Mouse (Mus musculus): ENCODE results near the gene Tmem176b. TPM values are rescaled to one million over a fixed set of nuclear protein-coding genes. Genes with fewer than 3 reads are reported as not detected.

Tmem176b gene
- polyA plus RNA-seq, 2 experiments, result 107 to 152 TPM

DNA sequence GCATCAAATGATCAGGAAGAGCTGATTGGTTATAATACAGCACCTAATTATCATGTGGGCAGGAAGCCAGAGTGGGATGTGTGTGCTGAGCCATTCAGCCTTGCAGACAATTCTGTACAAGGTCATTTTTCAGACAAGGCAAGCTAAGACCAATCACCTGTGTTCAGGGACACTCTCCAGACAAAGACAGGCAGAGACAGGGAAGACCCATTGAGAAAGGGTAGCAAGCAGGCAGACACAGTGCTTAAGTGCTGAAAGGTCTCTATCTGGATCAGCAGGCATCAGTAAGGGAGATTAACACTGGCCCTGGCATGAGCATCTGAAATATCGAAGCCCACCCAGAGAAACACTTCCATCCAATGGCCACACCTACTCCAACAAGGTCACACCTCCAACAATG is 56.9 kb downstream of the Tmem176b start:
- TF ChIP-seq EP300 (IDR thresholded peaks at IDR 0.05; ENCODE audit: low read depth), result no peak
- no peak for TF ChIP-seq CTCF (IDR thresholded peaks at IDR 0.05; ENCODE audit: low read depth)
- H3K9me3 ChIP-seq (ENCODE audit: control insufficient read depth, low read length), result no peaks in the 10 kb centered on the region
- H3K4me1 ChIP-seq (replicated peaks; ENCODE audit: control insufficient read depth in 2 of 2, insufficient read depth in 2 of 2, low read length in 1 of 2), result no peaks in the 10 kb centered on the region
- H3K36me3 ChIP-seq (replicated peaks; ENCODE audit: control insufficient read depth, insufficient read depth, low read depth), result no peaks in the 10 kb centered on the region
- DNase-seq (ENCODE audit: low read depth in 3 of 3, low spot score in 3 of 3) (no peak), ATAC-seq (ENCODE audit: insufficient read depth) (no peak)
- no peak overlapping the region for H3K4me3 ChIP-seq (ENCODE audit: insufficient read depth in 1 of 2, low read depth in 2 of 2, low read length in 2 of 2)
- no peaks in the 10 kb centered on the region for H3K27me3 ChIP-seq (ENCODE audit: control insufficient read depth, insufficient read depth, low read length)
- no peak overlapping the region for H3K9ac ChIP-seq (replicated peaks)
- H3K4me2 ChIP-seq (ENCODE audit: low read depth), result no peak overlapping the region
- H3K27ac ChIP-seq, result no peak overlapping the region
- WGBS (ENCODE audit: insufficient replicate concordance), result 54% methylated on average over 1 of the region's 1 CpGs

Other genes starting within 250 kb of the Tmem176b start
- gene Repin1, start 247.6 kb downstream of the Tmem176b start, polyA plus RNA-seq (2012; rRNA removed), result 7.1 and 7.3 TPM in 2 replicates
- gene Repin1, start 247.6 kb downstream of the Tmem176b start, polyA plus RNA-seq (2014; fragmentation: Nextera tagmentation; extraction: Ambion mirVana), result 6.3 and 6.5 TPM in 2 replicates
- not detected in 2 replicates for gene Gm44965, start 247.6 kb downstream of the Tmem176b start, polyA plus RNA-seq (2012; rRNA removed)
- gene Gm44965, start 247.6 kb downstream of the Tmem176b start, polyA plus RNA-seq (2014; fragmentation: Nextera tagmentation; extraction: Ambion mirVana), result not detected in 2 replicates
- 1.0 TPM in 2 replicates for gene Zfp775, start 239.4 kb downstream of the Tmem176b start, polyA plus RNA-seq (2012; rRNA removed)
- gene Zfp775, start 239.4 kb downstream of the Tmem176b start, polyA plus RNA-seq (2014; fragmentation: Nextera tagmentation; extraction: Ambion mirVana), result 1.4 and 1.7 TPM in 2 replicates
- 0.31 and 0.34 TPM in 2 replicates for gene AI854703, start 214.7 kb downstream of the Tmem176b start, polyA plus RNA-seq (2012; rRNA removed)
- 0.06 and 0.27 TPM in 2 replicates for gene AI854703, start 214.7 kb downstream of the Tmem176b start, polyA plus RNA-seq (2014; fragmentation: Nextera tagmentation; extraction: Ambion mirVana)
- gene Gimap8, start 194.3 kb downstream of the Tmem176b start, polyA plus RNA-seq (2012; rRNA removed), result 0.90 and 1.3 TPM in 2 replicates
- gene Gimap8, start 194.3 kb downstream of the Tmem176b start, polyA plus RNA-seq (2014; fragmentation: Nextera tagmentation; extraction: Ambion mirVana), result 0.17 and 0.18 TPM in 2 replicates
- gene Gimap9, start 165.4 kb downstream of the Tmem176b start, polyA plus RNA-seq (2012; rRNA removed), result 3.9 and 7.2 TPM in 2 replicates
- 8.0 and 10.6 TPM in 2 replicates for gene Gimap9, start 165.4 kb downstream of the Tmem176b start, polyA plus RNA-seq (2014; fragmentation: Nextera tagmentation; extraction: Ambion mirVana)
- gene Gimap4, start 156.9 kb downstream of the Tmem176b start, polyA plus RNA-seq (2012; rRNA removed), result 5.0 and 6.2 TPM in 2 replicates
- 8.3 and 8.8 TPM in 2 replicates for gene Gimap4, start 156.9 kb downstream of the Tmem176b start, polyA plus RNA-seq (2014; fragmentation: Nextera tagmentation; extraction: Ambion mirVana)
- gene Gimap6, start 133.3 kb downstream of the Tmem176b start, polyA plus RNA-seq (2012; rRNA removed), result 2.7 and 4.3 TPM in 2 replicates
- 6.6 and 6.8 TPM in 2 replicates for gene Gimap6, start 133.3 kb downstream of the Tmem176b start, polyA plus RNA-seq (2014; fragmentation: Nextera tagmentation; extraction: Ambion mirVana)
- 0.39 TPM in 1 of 2 replicates, not detected in the other for gene Gm28053, start 122.9 kb downstream of the Tmem176b start, polyA plus RNA-seq (2012; rRNA removed)
- gene Gm28053, start 122.9 kb downstream of the Tmem176b start, polyA plus RNA-seq (2014; fragmentation: Nextera tagmentation; extraction: Ambion mirVana), result 0.48 and 1.0 TPM in 2 replicates
- 0.06 TPM in 1 of 2 replicates, not detected in the other for gene Gimap7, start 122.9 kb downstream of the Tmem176b start, polyA plus RNA-seq (2012; rRNA removed)
- 0.10 TPM in 1 of 2 replicates, not detected in the other for gene Gimap7, start 122.9 kb downstream of the Tmem176b start, polyA plus RNA-seq (2014; fragmentation: Nextera tagmentation; extraction: Ambion mirVana)
- gene Gimap1, start 102.4 kb downstream of the Tmem176b start, polyA plus RNA-seq (2012; rRNA removed), result 1.1 and 1.8 TPM in 2 replicates
- 3.2 and 5.5 TPM in 2 replicates for gene Gimap1, start 102.4 kb downstream of the Tmem176b start, polyA plus RNA-seq (2014; fragmentation: Nextera tagmentation; extraction: Ambion mirVana)
- 1.8 and 1.9 TPM in 2 replicates for gene Gimap5, start 95.3 kb downstream of the Tmem176b start, polyA plus RNA-seq (2012; rRNA removed)
- gene Gimap5, start 95.3 kb downstream of the Tmem176b start, polyA plus RNA-seq (2014; fragmentation: Nextera tagmentation; extraction: Ambion mirVana), result 2.1 and 2.7 TPM in 2 replicates
- 0.05 and 0.06 TPM in 2 replicates for gene Gimap3, start 70.6 kb downstream of the Tmem176b start, polyA plus RNA-seq (2012; rRNA removed)
- gene Gimap3, start 70.6 kb downstream of the Tmem176b start, polyA plus RNA-seq (2014; fragmentation: Nextera tagmentation; extraction: Ambion mirVana), result not detected in 2 replicates
- gene Tmem176a, start 577 bp downstream of the Tmem176b start, polyA plus RNA-seq (2012; rRNA removed), result 34.5 and 37.1 TPM in 2 replicates
- 112 and 126 TPM in 2 replicates for gene Tmem176a, start 577 bp downstream of the Tmem176b start, polyA plus RNA-seq (2014; fragmentation: Nextera tagmentation; extraction: Ambion mirVana)
- 0.02 TPM in 1 of 2 replicates, not detected in the other for gene Aoc1, start 31.4 kb upstream of the Tmem176b start, polyA plus RNA-seq (2012; rRNA removed)
- not detected in 2 replicates for gene Aoc1, start 31.4 kb upstream of the Tmem176b start, polyA plus RNA-seq (2014; fragmentation: Nextera tagmentation; extraction: Ambion mirVana)
- gene 1600015I10Rik, start 88.4 kb upstream of the Tmem176b start, polyA plus RNA-seq (2012; rRNA removed), result not detected in 2 replicates
- not detected in 2 replicates for gene 1600015I10Rik, start 88.4 kb upstream of the Tmem176b start, polyA plus RNA-seq (2014; fragmentation: Nextera tagmentation; extraction: Ambion mirVana)
- not detected in 2 replicates for gene Doxl2, start 133.5 kb upstream of the Tmem176b start, polyA plus RNA-seq (2012; rRNA removed)
- gene Doxl2, start 133.5 kb upstream of the Tmem176b start, polyA plus RNA-seq (2014; fragmentation: Nextera tagmentation; extraction: Ambion mirVana), result not detected in 2 replicates
- not detected in 2 replicates for gene Svs1, start 145.4 kb upstream of the Tmem176b start, polyA plus RNA-seq (2012; rRNA removed)
- not detected in 2 replicates for gene Svs1, start 145.4 kb upstream of the Tmem176b start, polyA plus RNA-seq (2014; fragmentation: Nextera tagmentation; extraction: Ambion mirVana)
- 0.35 and 0.38 TPM in 2 replicates for gene Gpnmb, start 195.1 kb upstream of the Tmem176b start, polyA plus RNA-seq (2012; rRNA removed)
- 0.19 and 0.24 TPM in 2 replicates for gene Gpnmb, start 195.1 kb upstream of the Tmem176b start, polyA plus RNA-seq (2014; fragmentation: Nextera tagmentation; extraction: Ambion mirVana)
- 4.9 and 10.7 TPM in 2 replicates for gene Malsu1, start 232.3 kb upstream of the Tmem176b start, polyA plus RNA-seq (2012; rRNA removed)
- 41.3 and 44.1 TPM in 2 replicates for gene Malsu1, start 232.3 kb upstream of the Tmem176b start, polyA plus RNA-seq (2014; fragmentation: Nextera tagmentation; extraction: Ambion mirVana)